Mouse (Mus musculus) ES-Bruce4 (cell line): ENCODE results near the gene Ip6k1.

Experiments used
- CTCF ChIP-seq: IDR thresholded peaks from one replicate; pipeline ENCODE4 v1.8.1; 2011; ENCODE audit warnings: low read depth, low read length
- POLR2A ChIP-seq: IDR thresholded peaks from one replicate; pipeline ENCODE4 v1.8.1; 2011; ENCODE audit warnings: low read length; ENCODE audit not compliant: insufficient read depth

- TF ChIP-seq POLR2A = no peak
- TF ChIP-seq CTCF = no peak
These were observed 61.1 kb downstream of the Ip6k1 start for GRCm38 (mm10) chr9:108063361-108063760.
